Mouse (Mus musculus) heart, adult 2 months (tissue): ENCODE measurements around the gene Pbx1.

Source experiments
- CTCF ChIP-seq: fragments of 200-600 bp; IDR thresholded peaks from 2 replicates; pipeline ENCODE4 v1.8.1; 2022; ENCODE audit warnings: antibody characterized with exemption, mild to moderate bottlenecking, moderate library complexity
- POLR2A ChIP-seq: fragments of 200-500 bp; IDR thresholded peaks from 2 replicates; pipeline ENCODE4 v1.6.1; 2011; ENCODE audit warnings: mild to moderate bottlenecking, low read depth, low read length, control low read depth; ENCODE audit not compliant: insufficient read depth

DNA sequence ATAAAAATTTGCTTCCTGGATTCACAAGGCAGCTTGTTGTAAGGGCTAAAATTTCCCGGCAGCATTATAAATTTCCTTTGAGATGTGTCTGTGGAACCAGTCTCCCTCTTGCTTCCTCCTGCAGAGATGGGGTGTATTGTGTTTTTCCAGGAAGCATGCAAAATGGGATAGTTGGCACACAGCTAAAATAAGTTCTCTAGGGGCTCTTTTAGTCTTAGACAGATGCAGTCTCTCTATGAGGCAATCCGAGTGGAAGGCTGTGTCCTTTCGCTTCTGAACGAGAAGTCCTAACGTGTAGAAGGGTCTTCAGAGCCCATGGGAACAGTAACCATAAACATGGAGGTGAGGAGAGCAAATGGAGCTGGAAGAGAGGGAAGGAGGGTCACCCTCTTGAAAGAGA is 360.1 kb downstream of the Pbx1 start:
- TF ChIP-seq POLR2A (no peak), CTCF (no peak)
